Mouse (Mus musculus) cerebellum, adult 2 months (tissue): Measurements from ENCODE around the gene Prmt2.

ENCODE experiments used
- CTCF ChIP-seq: fragments of 200-500 bp; IDR thresholded peaks from 2 replicates; pipeline ENCODE4 v1.5.1; 2011; ENCODE audit warnings: low read depth, mild to moderate bottlenecking, control low read depth, low read length, moderate library complexity, borderline replicate concordance; ENCODE audit not compliant: insufficient read depth
- POLR2A ChIP-seq: fragments of 200-500 bp; IDR thresholded peaks from 2 replicates; pipeline ENCODE4 v1.6.1; 2011; ENCODE audit warnings: low read length, control low read depth, borderline replicate concordance; ENCODE audit not compliant: insufficient read depth

DNA sequence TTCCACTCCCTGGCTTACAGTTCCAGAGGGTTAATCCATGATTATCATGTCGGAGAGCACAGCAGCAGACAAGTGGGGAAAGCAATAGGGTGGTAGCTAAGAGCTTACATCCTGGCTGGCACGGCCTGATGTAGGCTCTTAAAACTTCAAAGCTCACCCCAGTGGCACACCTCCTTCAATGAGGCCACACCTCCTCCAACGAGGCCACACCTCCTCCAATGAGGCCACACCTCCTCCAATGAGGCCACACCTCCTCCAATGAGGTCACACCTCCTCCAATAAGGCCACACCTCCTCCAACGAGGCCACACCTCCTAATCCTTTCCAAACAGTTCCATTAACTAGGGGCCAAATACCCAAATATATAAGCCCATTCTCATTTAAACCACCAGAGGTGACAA, 23.5 kb downstream of the Prmt2 start:
- no peak for TF ChIP-seq POLR2A
- TF ChIP-seq CTCF, result no peak
